Mouse (Mus musculus): ENCODE measurements around the gene Gm49336.
A peak's percentile ranks its signal among the peaks of the same experiment; 100 is the strongest.

GRCm38 (mm10) chr14:60264990-60265876 lies 13.9 kb upstream of the Gm49336 start, which contains the start of gene Mtmr6:
- peak; percentile 95 for TF ChIP-seq CTCF (IDR thresholded peaks at IDR 0.05; ENCODE audit: borderline replicate concordance, extremely low read depth, insufficient read depth, insufficient read length)
- TF ChIP-seq POLR2A (IDR thresholded peaks at IDR 0.05; ENCODE audit: borderline replicate concordance, extremely low read depth, insufficient read depth, insufficient read length, poor library complexity, severe bottlenecking) = no peak
